In the genomic region with DNA sequence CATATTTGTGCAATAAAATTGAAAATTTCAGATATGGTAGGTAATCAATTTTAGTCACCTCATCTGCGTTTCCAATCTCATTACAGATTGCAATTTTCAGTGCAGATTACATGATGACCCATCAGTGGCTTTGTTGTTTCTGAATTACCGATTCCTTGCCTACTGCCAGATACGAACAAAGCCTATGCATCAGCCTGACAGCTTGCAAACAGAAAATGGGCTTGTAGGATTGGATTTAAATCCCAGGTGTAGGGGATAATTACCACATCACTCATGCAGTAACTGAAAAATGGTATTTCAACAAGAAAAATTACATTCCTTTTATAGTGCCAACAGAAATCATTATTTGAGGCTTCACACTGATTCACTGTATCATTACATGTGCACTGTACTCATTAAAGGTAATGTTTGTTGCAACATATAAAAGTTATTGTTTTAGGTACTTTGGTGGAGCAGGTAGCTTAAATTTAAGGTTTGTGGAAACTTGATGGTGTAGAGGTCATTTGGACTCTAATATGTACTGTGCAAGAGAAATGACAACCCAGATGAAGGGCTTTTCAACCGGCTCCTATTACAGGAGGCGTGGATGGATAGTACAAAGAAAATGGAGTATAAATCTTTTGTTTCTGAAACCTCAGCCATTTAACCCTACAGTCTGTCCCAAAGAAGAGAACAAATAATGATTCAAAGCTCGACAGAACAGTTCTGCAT, we compare ENCODE assay signal across 19 mouse cellular contexts.
DNase-seq lines count a peak whose midpoint lies in the region; ATAC-seq lines count a peak whose summit lies in the region.
"Had no signal": no experiment of that assay in that cellular context is flagged by ENCODE, and none has a peak within 500 bp of the region (broad histone marks: within the 10 kb centered on the region; RNA-seq: fewer than 3 reads in every experiment).

No protein-coding gene starts in this region.

- no peaks in the 10 kb centered on the region for H3K27me3 ChIP-seq in hindbrain, embryonic 11.5 days (ENCODE audit: control insufficient read depth, insufficient read depth, low read length)
- no peaks in the 10 kb centered on the region for H3K27me3 ChIP-seq in hindbrain, embryonic 10.5 days (ENCODE audit: insufficient read depth, poor library complexity, severe bottlenecking)
- H3K27me3 ChIP-seq in hindbrain, embryonic 13.5 days: no peaks in the 10 kb centered on the region
- H3K27me3 ChIP-seq in midbrain, embryonic 14.5 days (ENCODE audit: control insufficient read depth, insufficient read depth, low read length): no peaks in the 10 kb centered on the region
- no peaks in the 10 kb centered on the region for H3K27me3 ChIP-seq in neural tube, embryonic 15.5 days (replicated peaks)
- H3K27me3 ChIP-seq: limb, embryonic 13.5 days; liver, embryonic 13.5 days had no signal

- H3K36me3 ChIP-seq in hindbrain, embryonic 11.5 days (ENCODE audit: control insufficient read depth, insufficient read depth, low read length): no peaks in the 10 kb centered on the region
- no peaks in the 10 kb centered on the region for H3K36me3 ChIP-seq in hindbrain, embryonic 10.5 days
- H3K36me3 ChIP-seq in hindbrain, embryonic 13.5 days: no peaks in the 10 kb centered on the region
- H3K36me3 ChIP-seq in midbrain, embryonic 14.5 days (ENCODE audit: control insufficient read depth, insufficient read depth, low read length): no peaks in the 10 kb centered on the region
- no peaks in the 10 kb centered on the region for H3K36me3 ChIP-seq in neural tube, embryonic 15.5 days
- H3K36me3 ChIP-seq: limb, embryonic 13.5 days; liver, embryonic 13.5 days had no signal

- peak; percentile 5 for DNase-seq in hindbrain, embryonic 11.5 days (ENCODE audit: low spot score)
- DNase-seq in hindbrain, embryonic 10.5 days (ENCODE audit: low spot score): no peak
- DNase-seq in midbrain, embryonic 14.5 days: peak; percentile 40
- DNase-seq in heart, adult 8-10 months (ENCODE audit: low spot score): no peak
- DNase-seq in gastrocnemius, postnatal 4 days (ENCODE audit: low spot score in 2 of 2): no peak
- DNase-seq: cerebellum, adult 8-10 months; gastrocnemius, postnatal 10 days; liver, embryonic 13.5 days; lung, embryonic 14.5 days; retina, postnatal 1 day; right cerebral cortex, postnatal 4 days; thymus, adult 2 months had no signal

- peak overlapping the region; percentile 19; the same call in 1 of the 2 replicates for H3K27ac ChIP-seq in hindbrain, embryonic 11.5 days (ENCODE audit: low read depth, low read length)
- no peak overlapping the region for H3K27ac ChIP-seq in hindbrain, embryonic 10.5 days
- peak overlapping the region; percentile 82 for H3K27ac ChIP-seq in hindbrain, embryonic 13.5 days
- no peak overlapping the region for H3K27ac ChIP-seq in midbrain, embryonic 14.5 days (replicated peaks; ENCODE audit: low read depth, low read length)
- peak overlapping the region; percentile 54; the same call in 1 of the 2 replicates for H3K27ac ChIP-seq in neural tube, embryonic 15.5 days (replicated peaks)
- H3K27ac ChIP-seq: kidney, postnatal 0 days; limb, embryonic 13.5 days; liver, embryonic 13.5 days; macrophage had no signal

- ATAC-seq in hindbrain, embryonic 11.5 days (ENCODE audit: low FRiP score): peak; percentile 75
- ATAC-seq in hindbrain, embryonic 13.5 days (ENCODE audit: low FRiP score): peak; percentile 71
- ATAC-seq in midbrain, embryonic 14.5 days (ENCODE audit: low FRiP score, low TSS enrichment): no peak
- ATAC-seq in neural tube, embryonic 15.5 days (ENCODE audit: low FRiP score): peak; percentile 53; the same call in 1 of the 2 replicates
- ATAC-seq: intestine, postnatal 0 days had no signal

- no peaks in the 10 kb centered on the region for H3K4me1 ChIP-seq in hindbrain, embryonic 11.5 days (replicated peaks; ENCODE audit: control insufficient read depth, insufficient read depth, low read length)
- no peaks in the 10 kb centered on the region for H3K4me1 ChIP-seq in hindbrain, embryonic 10.5 days (replicated peaks)
- peaks cover 4% of the 10 kb centered on the region; the same call in 1 of the 2 replicates for H3K4me1 ChIP-seq in hindbrain, embryonic 13.5 days (replicated peaks)
- peaks cover 8% of the 10 kb centered on the region; the same call in 1 of the 2 replicates for H3K4me1 ChIP-seq in midbrain, embryonic 14.5 days (ENCODE audit: control insufficient read depth, insufficient read depth, low read length)
- H3K4me1 ChIP-seq in neural tube, embryonic 15.5 days: no peaks in the 10 kb centered on the region
- H3K4me1 ChIP-seq: limb, embryonic 13.5 days; liver, embryonic 13.5 days had no signal

- H3K9me3 ChIP-seq in hindbrain, embryonic 11.5 days (ENCODE audit: control insufficient read depth, low read length): no peaks in the 10 kb centered on the region
- H3K9me3 ChIP-seq in hindbrain, embryonic 10.5 days: no peaks in the 10 kb centered on the region
- no peaks in the 10 kb centered on the region for H3K9me3 ChIP-seq in hindbrain, embryonic 13.5 days
- no peaks in the 10 kb centered on the region for H3K9me3 ChIP-seq in midbrain, embryonic 14.5 days (ENCODE audit: control insufficient read depth, low read length)
- H3K9me3 ChIP-seq in neural tube, embryonic 15.5 days (replicated peaks): no peaks in the 10 kb centered on the region
- H3K9me3 ChIP-seq: limb, embryonic 13.5 days; liver, embryonic 13.5 days had no signal

- H3K4me3 ChIP-seq in hindbrain, embryonic 11.5 days (ENCODE audit: low read depth, low read length): no peak overlapping the region
- H3K4me3 ChIP-seq in hindbrain, embryonic 10.5 days: no peak overlapping the region
- no peak overlapping the region for H3K4me3 ChIP-seq in hindbrain, embryonic 13.5 days
- no peak overlapping the region for H3K4me3 ChIP-seq in midbrain, embryonic 14.5 days (replicated peaks; ENCODE audit: low read depth, low read length)
- H3K4me3 ChIP-seq in neural tube, embryonic 15.5 days (replicated peaks): no peak overlapping the region
- H3K4me3 ChIP-seq: erythroblast, embryonic 14.5 days; limb, embryonic 13.5 days; liver, embryonic 13.5 days had no signal

- 78% methylated on average over 6 of the region's 6 CpGs for WGBS in hindbrain, embryonic 11.5 days
- 83% methylated on average over 6 of the region's 6 CpGs for WGBS in hindbrain, embryonic 10.5 days
- 47% methylated on average over 6 of the region's 6 CpGs for WGBS in hindbrain, embryonic 13.5 days
- WGBS in midbrain, embryonic 14.5 days: 61% methylated on average over 6 of the region's 6 CpGs
- WGBS in neural tube, embryonic 15.5 days: 49% methylated on average over 6 of the region's 6 CpGs

- no peak overlapping the region for H3K9ac ChIP-seq in hindbrain, embryonic 11.5 days (ENCODE audit: low read depth, low read length)
- H3K9ac ChIP-seq in hindbrain, embryonic 13.5 days: no peak overlapping the region
- H3K9ac ChIP-seq in midbrain, embryonic 14.5 days (replicated peaks; ENCODE audit: low read length): no peak overlapping the region
- H3K9ac ChIP-seq in neural tube, embryonic 15.5 days (replicated peaks): no peak overlapping the region
- H3K9ac ChIP-seq: limb, embryonic 13.5 days; liver, embryonic 13.5 days; lung, embryonic 14.5 days had no signal

- H3K4me2 ChIP-seq in hindbrain, embryonic 11.5 days (replicated peaks; ENCODE audit: low read depth, low read length): no peak overlapping the region
- no peak overlapping the region for H3K4me2 ChIP-seq in hindbrain, embryonic 13.5 days
- H3K4me2 ChIP-seq in midbrain, embryonic 14.5 days (ENCODE audit: low read length): no peak overlapping the region
- no peak overlapping the region for H3K4me2 ChIP-seq in neural tube, embryonic 15.5 days
- H3K4me2 ChIP-seq: limb, embryonic 13.5 days; liver, embryonic 13.5 days; lung, embryonic 14.5 days had no signal

Comparison
In these comparisons a context has a peak if more than half of its experiments do, and no peak if none do; other contexts are left out.
1. DNase-seq: peak in hindbrain, embryonic 11.5 days (single experiment) and midbrain, embryonic 14.5 days (single experiment); none in hindbrain, embryonic 10.5 days (single experiment), heart, adult 8-10 months (single experiment) and gastrocnemius, postnatal 4 days (0 of 2).
2. H3K27ac ChIP-seq: peak in hindbrain, embryonic 11.5 days (single experiment), hindbrain, embryonic 13.5 days (single experiment) and neural tube, embryonic 15.5 days (single experiment); none in hindbrain, embryonic 10.5 days (single experiment) and midbrain, embryonic 14.5 days (single experiment).